Comparison of ENCODE assay signal across 10 mouse cellular contexts in genomic region chr12:5275507-5275936, GRCm38 (mm10).
DNase-seq lines count a peak whose midpoint lies in the region; ATAC-seq and TF ChIP-seq lines count a peak whose summit lies in the region.
"Had no signal": no experiment of that assay in that cellular context is flagged by ENCODE, and none has a peak within 500 bp of the region (broad histone marks: within the 10 kb centered on the region; RNA-seq: fewer than 3 reads in every experiment).

No protein-coding gene starts in this region.

- DNase-seq in neural tube, embryonic 10.5 days (ENCODE audit: extremely low spot score, low spot score): no peak
- DNase-seq in lung, postnatal 36 days: peak; percentile 75
- no peak for DNase-seq in stomach, postnatal 0 days (ENCODE audit: low spot score)
- no peak for DNase-seq in layer of hippocampus, adult 9-11 months
- no peak for DNase-seq in embryo, embryonic 10.5 days (ENCODE audit: low spot score)
- no peak for DNase-seq in thymus, postnatal 4 days
- DNase-seq: spleen, adult 18-20 months had no signal

- no peaks in the 10 kb centered on the region for H3K36me3 ChIP-seq in neural tube, embryonic 12.5 days
- H3K36me3 ChIP-seq in hindbrain, embryonic 15.5 days: no peaks in the 10 kb centered on the region
- H3K36me3 ChIP-seq in stomach, postnatal 0 days (ENCODE audit: control insufficient read depth, insufficient read depth, low read length): no peaks in the 10 kb centered on the region
- H3K36me3 ChIP-seq: liver, embryonic 15.5 days had no signal

- H3K9ac ChIP-seq in neural tube, embryonic 12.5 days: no peak overlapping the region
- H3K9ac ChIP-seq in hindbrain, embryonic 15.5 days: no peak overlapping the region
- no peak overlapping the region for H3K9ac ChIP-seq in stomach, postnatal 0 days (ENCODE audit: low read length)
- H3K9ac ChIP-seq: liver, embryonic 15.5 days had no signal

- 81% methylated on average over 6 of the region's 6 CpGs for WGBS in neural tube, embryonic 12.5 days
- WGBS in hindbrain, embryonic 15.5 days: 51% methylated on average over 6 of the region's 6 CpGs
- WGBS in stomach, postnatal 0 days: 56% methylated on average over 6 of the region's 6 CpGs

- peak; percentile 48; the same call in 1 of the 2 replicates for ATAC-seq in neural tube, embryonic 12.5 days (ENCODE audit: low FRiP score, low read depth)
- ATAC-seq in hindbrain, embryonic 15.5 days (ENCODE audit: low FRiP score, low read depth): 0 out of 2 replicates have a peak, but pooled peaks have one; percentile 29
- ATAC-seq in stomach, postnatal 0 days (ENCODE audit: low FRiP score, low TSS enrichment): no peak

- H3K4me2 ChIP-seq in neural tube, embryonic 12.5 days (replicated peaks): no peak overlapping the region
- no peak overlapping the region for H3K4me2 ChIP-seq in hindbrain, embryonic 15.5 days
- H3K4me2 ChIP-seq in stomach, postnatal 0 days (replicated peaks; ENCODE audit: low read depth): no peak overlapping the region
- H3K4me2 ChIP-seq: liver, embryonic 15.5 days had no signal

- TF ChIP-seq EP300 in stomach, postnatal 0 days (optimal IDR thresholded peaks at IDR 0.05): no peak

- no peaks in the 10 kb centered on the region for H3K27me3 ChIP-seq in neural tube, embryonic 12.5 days (replicated peaks)
- no peaks in the 10 kb centered on the region for H3K27me3 ChIP-seq in hindbrain, embryonic 15.5 days
- no peaks in the 10 kb centered on the region for H3K27me3 ChIP-seq in stomach, postnatal 0 days (ENCODE audit: control insufficient read depth, insufficient read depth, low read length)
- H3K27me3 ChIP-seq: liver, embryonic 15.5 days had no signal

- peaks cover 8% of the 10 kb centered on the region; the same call in 1 of the 2 replicates for H3K4me1 ChIP-seq in neural tube, embryonic 12.5 days
- H3K4me1 ChIP-seq in hindbrain, embryonic 15.5 days (replicated peaks): peaks cover 32% of the 10 kb centered on the region
- H3K4me1 ChIP-seq in stomach, postnatal 0 days (replicated peaks; ENCODE audit: control insufficient read depth, insufficient read depth): peaks cover 3% of the 10 kb centered on the region; the same call in 1 of the 2 replicates
- H3K4me1 ChIP-seq: liver, embryonic 15.5 days had no signal

- no peak overlapping the region for H3K27ac ChIP-seq in neural tube, embryonic 12.5 days
- H3K27ac ChIP-seq in hindbrain, embryonic 15.5 days (replicated peaks): peak overlapping the region; percentile 16
- H3K27ac ChIP-seq in stomach, postnatal 0 days (replicated peaks): no peak overlapping the region
- H3K27ac ChIP-seq: liver, embryonic 15.5 days had no signal

- no peaks in the 10 kb centered on the region for H3K9me3 ChIP-seq in neural tube, embryonic 12.5 days
- no peaks in the 10 kb centered on the region for H3K9me3 ChIP-seq in hindbrain, embryonic 15.5 days
- no peaks in the 10 kb centered on the region for H3K9me3 ChIP-seq in stomach, postnatal 0 days (ENCODE audit: control insufficient read depth, low read length)
- H3K9me3 ChIP-seq: liver, embryonic 15.5 days had no signal

- H3K4me3 ChIP-seq in neural tube, embryonic 12.5 days: no peak overlapping the region
- H3K4me3 ChIP-seq in hindbrain, embryonic 15.5 days: no peak overlapping the region
- H3K4me3 ChIP-seq in stomach, postnatal 0 days (ENCODE audit: low read depth, low read length): no peak overlapping the region
- H3K4me3 ChIP-seq: liver, embryonic 15.5 days had no signal

- 0 out of 2 replicates have a peak, but pooled peaks have one; percentile 12 for TF ChIP-seq CTCF in stomach, postnatal 0 days (IDR thresholded peaks at IDR 0.05; ENCODE audit: low read depth)
